Mouse (Mus musculus) urinary bladder, postnatal 10 days (tissue): ENCODE measurements around the gene Best2.

ENCODE experiments used
- DNase-seq: peaks from one replicate; pipeline ENCODE4 v3.0.0; 2022; ENCODE audit warnings: low spot score

Gene Best2

GRCm38 (mm10) chr8:84966603-84967002 lies 47.7 kb downstream of the Best2 start:
- DNase-seq, result no peak

- no peak for DNase-seq
Measured at GRCm38 (mm10) chr8:84965731-84966291, 48.5 kb downstream of the Best2 start.

GRCm38 (mm10) chr8:84963952-84964351 lies 50.4 kb downstream of the Best2 start:
- no peak for DNase-seq

- no peak for DNase-seq
Measured at GRCm38 (mm10) chr8:84959811-84960210, 54.5 kb downstream of the Best2 start.
